Mouse (Mus musculus) ZHBTc4 (cell line): ENCODE measurements around the gene Sh3tc1.

ENCODE experiments used
- DNase-seq: peaks from one replicate; pipeline ENCODE4 v3.0.0-alpha.2; 2011; ENCODE audit warnings: low read depth, low spot score

Sh3tc1 gene

GRCm38 (mm10) chr5:35686336-35686735 lies 53.5 kb downstream of the Sh3tc1 start:
- no peak for DNase-seq

- DNase-seq = no peak
Observed at GRCm38 (mm10) chr5:35685079-35685478, 54.7 kb downstream of the Sh3tc1 start.

GRCm38 (mm10) chr5:35680958-35681357 lies 58.8 kb downstream of the Sh3tc1 start:
- no peak for DNase-seq

- peak; percentile 30 for DNase-seq
Observed at GRCm38 (mm10) chr5:35679256-35680155, 60.3 kb downstream of the Sh3tc1 start, which contains the start of gene Htra3. TSS of gene Htra3 (minus strand) at chr5:35679782.

- DNase-seq = no peak
Observed at GRCm38 (mm10) chr5:35676964-35677363, 62.8 kb downstream of the Sh3tc1 start.

- DNase-seq = peak; percentile 28
Observed at GRCm38 (mm10) chr5:35674081-35674555, 65.7 kb downstream of the Sh3tc1 start.

GRCm38 (mm10) chr5:35673086-35673485 lies 66.7 kb downstream of the Sh3tc1 start:
- DNase-seq = no peak

GRCm38 (mm10) chr5:35672581-35672980 lies 67.2 kb downstream of the Sh3tc1 start:
- no peak for DNase-seq

- no peak for DNase-seq
Observed at GRCm38 (mm10) chr5:35671474-35671891, 68.3 kb downstream of the Sh3tc1 start.

GRCm38 (mm10) chr5:35670412-35670801 lies 69.4 kb downstream of the Sh3tc1 start:
- no peak for DNase-seq

GRCm38 (mm10) chr5:35669747-35670411 lies 69.9 kb downstream of the Sh3tc1 start:
- peak; percentile 52 for DNase-seq

- no peak for DNase-seq
Observed at GRCm38 (mm10) chr5:35666152-35666551, 73.6 kb downstream of the Sh3tc1 start.

GRCm38 (mm10) chr5:35662021-35662545 lies 77.7 kb downstream of the Sh3tc1 start:
- DNase-seq = no peak

- no peak for DNase-seq
Observed at GRCm38 (mm10) chr5:35661210-35661609, 78.6 kb downstream of the Sh3tc1 start.

- DNase-seq = no peak
Observed at GRCm38 (mm10) chr5:35659503-35659902, 80.3 kb downstream of the Sh3tc1 start.

- peak; percentile 52 for DNase-seq
Observed at GRCm38 (mm10) chr5:35655753-35656485, 83.9 kb downstream of the Sh3tc1 start.

GRCm38 (mm10) chr5:35653743-35654395 lies 85.9 kb downstream of the Sh3tc1 start:
- no peak for DNase-seq

- peak; percentile 85 for DNase-seq
Observed at GRCm38 (mm10) chr5:35652872-35653271, 86.9 kb downstream of the Sh3tc1 start.

GRCm38 (mm10) chr5:35652319-35652718 lies 87.5 kb downstream of the Sh3tc1 start:
- DNase-seq = no peak

GRCm38 (mm10) chr5:35648230-35648629 lies 91.6 kb downstream of the Sh3tc1 start:
- DNase-seq = no peak

- DNase-seq = no peak
Observed at GRCm38 (mm10) chr5:35647562-35647961, 92.2 kb downstream of the Sh3tc1 start.
